Mouse (Mus musculus): ENCODE results near the gene Cd3eap. TPM values are rescaled to one million over a fixed set of nuclear protein-coding genes. Genes with fewer than 3 reads are reported as not detected.

The Cd3eap gene
- total and polyA plus RNA-seq, 3 experiments: 43.9 to 49.8 TPM; not detected in 1

- TF ChIP-seq ETS1 (IDR thresholded peaks at IDR 0.05; ENCODE audit: low read depth, low read length) (peak; percentile 66; the same call in 1 of the 2 replicates), EP300 (IDR thresholded peaks at IDR 0.05; ENCODE audit: low read depth in 1 of 2, low read length in 2 of 2) (0 out of 4 replicates have a peak, but pooled peaks of 1 of the 2 experiments have one; percentile 9), USF1 (IDR thresholded peaks at IDR 0.05; ENCODE audit: low read depth, low read length) (peak; percentile 70), UBTF (IDR thresholded peaks at IDR 0.05; ENCODE audit: borderline replicate concordance, insufficient read depth, low read depth, low read length) (no peak), ZC3H11A (IDR thresholded peaks at IDR 0.05; ENCODE audit: low read depth, low read length) (no peak), RCOR1 (IDR thresholded peaks at IDR 0.05; ENCODE audit: low read depth, low read length) (no peak), ELF1 (IDR thresholded peaks at IDR 0.05; ENCODE audit: low read depth, low read length) (peak; percentile 70), MYB (IDR thresholded peaks at IDR 0.05; ENCODE audit: low read depth, low read length) (no peak), CHD1 (IDR thresholded peaks at IDR 0.05; ENCODE audit: low read depth, low read length) (0 out of 2 replicates have a peak, but pooled peaks have one; percentile 80), MAX (IDR thresholded peaks at IDR 0.05; ENCODE audit: low read length) (peak; percentile 88), GABPA (IDR thresholded peaks at IDR 0.05; ENCODE audit: low read depth, low read length) (no peak; the same call in 1 of the 2 replicates), BHLHE40 (IDR thresholded peaks at IDR 0.05; ENCODE audit: borderline replicate concordance, low read depth, low read length) (peak; percentile 86), CHD2 (IDR thresholded peaks at IDR 0.05; ENCODE audit: low read length) (peak; percentile 51; the same call in 1 of the 2 replicates), MAZ (IDR thresholded peaks at IDR 0.05; ENCODE audit: low read depth, low read length) (peak; percentile 98), HCFC1 (IDR thresholded peaks at IDR 0.05; ENCODE audit: low read depth, low read length) (peak; percentile 81), KAT2A (conservative IDR thresholded peaks at IDR 0.05; ENCODE audit: low read depth, low read length) (no peak; the same call in 1 of the 2 replicates), CTCF (IDR thresholded peaks at IDR 0.05 in 2 of 3, conservative IDR thresholded peaks at IDR 0.05 in 1 of 3; ENCODE audit: control insufficient read depth in 1 of 3, insufficient read depth in 1 of 3, low read depth in 2 of 3, low read length in 3 of 3, poor library complexity in 1 of 3, severe bottlenecking in 1 of 3) (no peak), POLR2AphosphoS5 (IDR thresholded peaks at IDR 0.05; ENCODE audit: borderline replicate concordance, low read depth, low read length) (no peak), MEF2A (IDR thresholded peaks at IDR 0.05; ENCODE audit: extremely low read depth, insufficient replicate concordance, low read depth, low read length, poor library complexity, severe bottlenecking) (0 out of 2 replicates have a peak, but pooled peaks have one; percentile 45), MYC (IDR thresholded peaks at IDR 0.05; ENCODE audit: low read depth, low read length) (peak; percentile 69; the same call in 1 of the 2 replicates), MAFK (IDR thresholded peaks at IDR 0.05; ENCODE audit: borderline replicate concordance, low read depth, low read length) (no peak)
These were observed 50.6 kb downstream of the Cd3eap start (continued) for GRCm38 (mm10) chr7:19308454-19309277.

Measured in MEL (cell line).